Mouse (Mus musculus) hindbrain, embryonic 11.5 days (tissue): Measurements from ENCODE around the gene Itln1. TPM values are rescaled to one million over a fixed set of nuclear protein-coding genes. Genes with fewer than 3 reads are reported as not detected.
A peak's percentile ranks its signal among the peaks of the same experiment; 100 is the strongest.

Source experiments
- ATAC-seq: fragments of 200-750 bp; cut with Nextera tagmentation; 2 replicates; pipeline ENCODE4 v1.8.0; 2017; ENCODE audit warnings: mild to moderate bottlenecking, moderate TSS enrichment, moderate library complexity; ENCODE audit not compliant: low FRiP score
- DNase-seq: peaks from one replicate; pipeline ENCODE4 v3.0.0-alpha.2; 2015; ENCODE audit warnings: low spot score
- H3K27ac ChIP-seq: fragments of 300-500 bp; sonication (generic); 2 replicates; pipeline ENCODE4 v1.5.1; 2014; ENCODE audit warnings: mild to moderate bottlenecking, low read depth, low read length
- H3K27me3 ChIP-seq: fragments of 300-500 bp; sonication (generic); 2 replicates; pipeline ENCODE4 v1.6.1; 2014; ENCODE audit warnings: mild to moderate bottlenecking, low read length, moderate library complexity, mixed read lengths; ENCODE audit not compliant: control insufficient read depth, insufficient read depth
- H3K36me3 ChIP-seq: fragments of 300-500 bp; sonication (generic); 2 replicates; pipeline ENCODE4 v1.6.1; 2014; ENCODE audit warnings: mild to moderate bottlenecking, low read length, moderate library complexity, mixed read lengths; ENCODE audit not compliant: control insufficient read depth, insufficient read depth
- H3K4me1 ChIP-seq: fragments of 300-500 bp; sonication (generic); replicated peaks from 2 replicates; pipeline ENCODE4 v1.6.1; 2014; ENCODE audit warnings: low read length, mixed read lengths; ENCODE audit not compliant: control insufficient read depth, insufficient read depth
- H3K4me2 ChIP-seq: fragments of 300-500 bp; sonication (generic); replicated peaks from 2 replicates; pipeline ENCODE4 v1.6.1; 2014; ENCODE audit warnings: mild to moderate bottlenecking, low read depth, low read length
- H3K4me3 ChIP-seq: fragments of 300-500 bp; sonication (generic); 2 replicates; pipeline ENCODE4 v1.5.1; 2014; ENCODE audit warnings: low read depth, low read length
- H3K9ac ChIP-seq: fragments of 300-500 bp; sonication (generic); 2 replicates; pipeline ENCODE4 v1.6.1; 2014; ENCODE audit warnings: low read depth, low read length
- H3K9me3 ChIP-seq: fragments of 300-500 bp; sonication (generic); 2 replicates; pipeline ENCODE4 v1.6.1; 2016; ENCODE audit warnings: low read length; ENCODE audit not compliant: control insufficient read depth
- WGBS: fragments of 180-500 bp; shearing (Covaris S2); extraction: QIAGEN DNeasy Blood & Tissue Kit; methylation state at CpG from one replicate; pipeline ENCODE4 v1.1.7; 2014; 5-methylcytosine and 5-hydroxymethylcytosine counted together
- polyA plus RNA-seq: library from polyadenylated mRNA; unstranded; fragments of >200 nt; fragmentation: Nextera tagmentation; extraction: Ambion mirVana; gene quantifications from 2 replicates; pipeline ENCODE4 v1.2.1, GENCODE M21; 2014

Itln1 gene
- polyA plus RNA-seq, 1 experiment from 2014 or later: not detected

GRCm38 (mm10) chr1:171534557-171534956 lies 537 bp downstream of the Itln1 start:
- Histone ChIP-seq H3K4me3 (no peak overlapping the region), H3K27ac (no peak overlapping the region), H3K9me3 (no peaks in the 10 kb centered on the region; the same call in 1 of the 2 replicates), H3K36me3 (no peaks in the 10 kb centered on the region), H3K4me1 (no peaks in the 10 kb centered on the region), H3K4me2 (no peak overlapping the region), H3K9ac (no peak overlapping the region), H3K27me3 (no peaks in the 10 kb centered on the region)
- DNase-seq: no peak
- ATAC-seq: no peak

DNA sequence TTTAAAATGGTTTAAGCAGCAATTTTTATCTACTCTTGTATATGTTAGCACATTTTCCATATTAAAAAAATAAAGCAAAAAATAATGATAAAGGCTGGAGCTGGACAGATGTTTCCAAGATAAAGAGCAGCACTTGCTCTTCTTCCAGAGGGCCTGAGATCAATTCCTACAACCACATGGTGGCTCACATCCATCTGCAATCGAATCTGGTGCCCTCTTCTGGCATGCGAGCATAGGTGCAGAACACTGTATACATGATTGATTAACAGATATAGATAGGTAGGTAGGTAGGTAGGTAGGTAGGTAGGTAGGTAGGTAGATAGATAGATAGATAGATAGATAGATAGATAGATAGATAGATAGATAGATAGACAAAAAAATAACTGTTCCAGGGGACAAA lies 2.3 kb downstream of the Itln1 start:
- DNase-seq: no peak
- Histone ChIP-seq H3K4me2 (no peak overlapping the region), H3K4me1 (no peaks in the 10 kb centered on the region), H3K27me3 (no peaks in the 10 kb centered on the region), H3K4me3 (no peak overlapping the region), H3K9me3 (no peaks in the 10 kb centered on the region), H3K36me3 (no peaks in the 10 kb centered on the region), H3K9ac (no peak overlapping the region), H3K27ac (no peak overlapping the region)
- 63% methylated on average over 2 of the region's 2 CpGs for WGBS
- ATAC-seq: no peak

DNA sequence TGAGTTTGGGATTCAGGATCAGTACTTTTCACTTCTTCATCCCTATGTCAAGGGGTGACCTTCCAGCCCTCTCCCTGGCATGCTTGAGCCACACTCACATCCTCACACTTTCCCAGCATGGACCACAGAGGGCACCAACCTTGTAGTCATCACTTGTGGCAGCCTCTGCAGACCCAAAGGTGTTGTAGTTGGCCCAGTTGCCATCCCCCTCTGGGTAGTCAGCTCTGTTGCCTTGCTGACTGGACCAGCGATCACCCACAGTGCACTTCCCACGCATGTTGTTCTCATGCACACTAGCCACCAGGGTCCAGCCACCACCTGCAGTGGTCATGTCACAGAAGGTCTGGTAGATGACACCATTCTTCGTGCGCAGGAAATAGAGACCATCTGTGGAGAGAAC lies 3.7 kb downstream of the Itln1 start:
- no peaks in the 10 kb centered on the region for H3K4me1 ChIP-seq
- H3K9ac ChIP-seq: no peak overlapping the region
- 91% methylated on average over 4 of the region's 4 CpGs for WGBS
- no peak overlapping the region for H3K27ac ChIP-seq
- H3K36me3 ChIP-seq: no peaks in the 10 kb centered on the region
- H3K9me3 ChIP-seq: no peaks in the 10 kb centered on the region
- ATAC-seq (no peak), DNase-seq (no peak)
- no peak overlapping the region for H3K4me2 ChIP-seq
- no peaks in the 10 kb centered on the region for H3K27me3 ChIP-seq
- H3K4me3 ChIP-seq: no peak overlapping the region

GRCm38 (mm10) chr1:171515557-171515956 lies 19.5 kb downstream of the Itln1 start:
- WGBS: 81% methylated on average over 4 of the region's 4 CpGs
- ATAC-seq: no peak
- H3K9ac ChIP-seq: no peak overlapping the region
- H3K36me3 ChIP-seq: no peaks in the 10 kb centered on the region
- H3K9me3 ChIP-seq: no peaks in the 10 kb centered on the region
- no peaks in the 10 kb centered on the region for H3K27me3 ChIP-seq
- H3K4me2 ChIP-seq: no peak overlapping the region
- H3K4me3 ChIP-seq: no peak overlapping the region
- no peak overlapping the region for H3K27ac ChIP-seq
- H3K4me1 ChIP-seq: no peaks in the 10 kb centered on the region
- no peak for DNase-seq

- no peak for DNase-seq
- 23% methylated on average over 1 of the region's 1 CpGs for WGBS
Observed at GRCm38 (mm10) chr1:171515039-171515438, 20.1 kb downstream of the Itln1 start.

DNA sequence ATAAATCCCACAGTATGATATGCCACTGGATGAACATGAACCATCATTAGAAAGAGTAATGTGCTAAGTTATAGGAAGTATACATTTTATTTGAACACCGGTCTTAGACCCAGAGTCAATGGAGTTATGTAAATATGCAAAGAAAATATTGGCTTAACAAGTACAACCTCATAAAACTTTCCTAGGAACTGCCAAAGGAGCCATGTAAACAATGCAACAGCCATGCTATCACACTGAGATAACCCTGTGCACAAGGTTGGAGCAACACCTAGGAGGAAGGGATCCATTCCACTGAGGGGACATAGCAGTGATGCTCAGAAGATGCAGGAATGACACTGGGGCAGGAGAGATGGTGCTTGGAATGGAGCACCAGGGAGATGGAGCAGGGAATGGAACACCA lies 21.3 kb downstream of the Itln1 start:
- Histone ChIP-seq H3K27ac (no peak overlapping the region), H3K9me3 (no peaks in the 10 kb centered on the region), H3K36me3 (no peaks in the 10 kb centered on the region), H3K4me1 (no peaks in the 10 kb centered on the region), H3K27me3 (no peaks in the 10 kb centered on the region), H3K4me2 (no peak overlapping the region), H3K4me3 (no peak overlapping the region), H3K9ac (no peak overlapping the region)
- DNase-seq: no peak
- WGBS: 95% methylated on average over 1 of the region's 1 CpGs
- ATAC-seq: no peak

More at GRCm38 (mm10) chr1:171515039-171515438, 20.1 kb downstream of the Itln1 start:
- Histone ChIP-seq H3K9ac (no peak overlapping the region), H3K9me3 (no peaks in the 10 kb centered on the region), H3K4me1 (no peaks in the 10 kb centered on the region), H3K4me2 (no peak overlapping the region), H3K27me3 (no peaks in the 10 kb centered on the region), H3K36me3 (no peaks in the 10 kb centered on the region), H3K4me3 (no peak overlapping the region), H3K27ac (no peak overlapping the region)
- no peak for ATAC-seq

GRCm38 (mm10) chr1:171513234-171513633 lies 21.9 kb downstream of the Itln1 start:
- H3K27ac ChIP-seq: no peak overlapping the region
- no peaks in the 10 kb centered on the region for H3K36me3 ChIP-seq
- no peaks in the 10 kb centered on the region for H3K9me3 ChIP-seq
- no peak overlapping the region for H3K4me3 ChIP-seq
- ATAC-seq (no peak), DNase-seq (no peak)
- no peaks in the 10 kb centered on the region for H3K4me1 ChIP-seq
- WGBS: 93% methylated on average over 2 of the region's 2 CpGs
- H3K4me2 ChIP-seq: no peak overlapping the region
- H3K27me3 ChIP-seq: no peaks in the 10 kb centered on the region
- H3K9ac ChIP-seq: no peak overlapping the region

DNA sequence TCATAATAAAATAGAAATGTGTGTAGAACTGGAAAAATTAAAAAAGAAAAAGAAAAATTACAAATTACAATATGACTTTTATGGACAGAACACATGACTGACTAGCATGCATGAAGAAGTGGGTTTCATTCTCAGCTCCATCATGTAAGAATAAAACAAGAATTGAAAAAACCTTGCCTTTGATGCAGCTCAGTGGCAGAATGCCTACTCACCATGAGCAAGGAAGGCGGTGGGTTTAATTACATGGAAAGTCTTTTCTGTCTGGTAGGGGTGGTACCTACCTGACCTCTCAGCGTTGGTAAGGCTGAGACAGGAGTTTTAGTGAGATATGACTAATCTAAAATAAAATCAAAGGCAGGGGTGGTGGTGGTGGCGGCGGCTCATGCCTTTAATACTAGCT lies 30.5 kb downstream of the Itln1 start:
- peak; percentile 18 for DNase-seq
- H3K4me1 ChIP-seq: no peaks in the 10 kb centered on the region; the same call in 1 of the 2 replicates
- peak overlapping the region; percentile 33 for H3K4me2 ChIP-seq
- H3K27ac ChIP-seq: no peak overlapping the region
- WGBS: 84% methylated on average over 4 of the region's 4 CpGs
- H3K36me3 ChIP-seq: no peaks in the 10 kb centered on the region
- H3K27me3 ChIP-seq: no peaks in the 10 kb centered on the region
- H3K9ac ChIP-seq: no peak overlapping the region
- no peaks in the 10 kb centered on the region for H3K9me3 ChIP-seq
- ATAC-seq: no peak
- H3K4me3 ChIP-seq: peak overlapping the region; percentile 19; the same call in 1 of the 2 replicates

- Histone ChIP-seq H3K27me3 (no peaks in the 10 kb centered on the region), H3K27ac (peak overlapping the region; percentile 88), H3K4me2 (peak overlapping the region; percentile 53), H3K9me3 (no peaks in the 10 kb centered on the region), H3K36me3 (no peaks in the 10 kb centered on the region), H3K4me3 (peak overlapping the region; percentile 48), H3K9ac (peak overlapping the region; percentile 62), H3K4me1 (no peaks in the 10 kb centered on the region; the same call in 1 of the 2 replicates)
- under 1% methylated on average over 53 of the region's 53 CpGs for WGBS
- ATAC-seq (peak; percentile 73), DNase-seq (peak; percentile 79)
Observed at GRCm38 (mm10) chr1:171503592-171504291, 31.4 kb downstream of the Itln1 start.
